Comparison of ENCODE assay signal across 9 mouse cellular contexts in the genomic region with DNA sequence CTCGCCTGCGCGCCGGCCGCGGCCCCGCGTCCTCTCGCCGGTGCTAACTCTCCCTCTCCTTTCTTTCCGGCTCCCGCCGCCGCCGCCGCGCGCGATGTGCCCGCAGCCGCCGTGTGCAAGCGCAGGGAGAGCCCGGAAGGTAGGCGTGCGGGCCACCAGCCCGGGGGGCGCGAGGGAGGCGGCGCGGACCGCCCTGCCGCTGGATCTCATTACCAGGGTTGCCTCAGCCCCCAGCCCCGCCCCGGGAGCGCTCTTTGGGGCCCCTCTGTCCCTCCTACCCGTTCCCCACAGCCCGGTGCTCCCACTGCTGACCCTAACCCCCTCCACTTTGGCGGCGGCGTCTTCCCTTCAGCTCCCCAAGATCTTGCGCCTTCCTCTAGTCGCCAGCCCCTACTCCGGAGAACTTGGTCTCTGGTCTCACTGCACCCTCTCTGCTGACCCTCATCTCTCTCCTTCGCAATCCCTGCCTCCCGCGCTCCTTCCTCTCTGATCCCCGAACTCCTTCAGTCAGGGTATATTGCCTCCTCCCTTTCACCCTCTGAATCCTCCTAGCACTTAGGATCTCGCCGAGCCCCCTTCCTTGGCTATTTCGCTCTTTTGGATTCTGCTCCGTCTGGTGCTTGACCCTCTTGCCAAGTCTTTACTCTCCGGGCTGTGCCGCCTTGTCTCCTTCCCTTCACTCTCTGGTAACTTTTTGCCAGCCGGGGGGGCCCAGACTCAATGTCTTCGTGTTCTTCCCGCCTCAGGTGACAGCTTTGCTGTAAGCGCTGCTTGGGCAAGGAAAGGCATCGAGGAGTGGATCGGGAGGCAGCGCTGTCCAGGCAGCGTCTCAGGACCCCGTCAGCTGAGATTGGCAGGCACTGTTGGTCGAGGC. TPM values are rescaled to one million over a fixed set of nuclear protein-coding genes. Genes with fewer than 3 reads are reported as not detected.
A peak's percentile ranks its signal among the peaks of the same experiment; 100 is the strongest.
DNase-seq lines count a peak whose midpoint lies in the region; ATAC-seq lines count a peak whose summit lies in the region.
"Had no signal": no experiment of that assay in that cellular context is flagged by ENCODE, and none has a peak within 500 bp of the region (broad histone marks: within the 10 kb centered on the region; RNA-seq: fewer than 3 reads in every experiment).

No protein-coding gene starts in this region.

- no peaks in the 10 kb centered on the region for H3K9me3 ChIP-seq in forebrain, embryonic 12.5 days
- no peaks in the 10 kb centered on the region for H3K9me3 ChIP-seq in intestine, embryonic 16.5 days (ENCODE audit: control insufficient read depth, low read length)
- H3K9me3 ChIP-seq in midbrain, embryonic 13.5 days, result no peaks in the 10 kb centered on the region

- H3K4me2 ChIP-seq in forebrain, embryonic 12.5 days, result peak overlapping the region; percentile 97
- H3K4me2 ChIP-seq in intestine, embryonic 16.5 days (ENCODE audit: low read depth, low read length), result peak overlapping the region; percentile 99
- peak overlapping the region; percentile 99 for H3K4me2 ChIP-seq in midbrain, embryonic 13.5 days (replicated peaks)

- H3K36me3 ChIP-seq in forebrain, embryonic 12.5 days (replicated peaks), result no peaks in the 10 kb centered on the region
- H3K36me3 ChIP-seq in intestine, embryonic 16.5 days (ENCODE audit: control insufficient read depth, insufficient read depth, low read length), result no peaks in the 10 kb centered on the region
- no peaks in the 10 kb centered on the region for H3K36me3 ChIP-seq in midbrain, embryonic 13.5 days

- H3K4me3 ChIP-seq in forebrain, embryonic 12.5 days (replicated peaks), result peak overlapping the region; percentile 84
- peak overlapping the region; percentile 74 for H3K4me3 ChIP-seq in intestine, embryonic 16.5 days (ENCODE audit: low read length)
- peak overlapping the region; percentile 80 for H3K4me3 ChIP-seq in midbrain, embryonic 13.5 days (replicated peaks)

- H3K4me1 ChIP-seq in forebrain, embryonic 12.5 days, result peaks cover 64% of the 10 kb centered on the region
- peaks cover 19% of the 10 kb centered on the region; the same call in 1 of the 2 replicates for H3K4me1 ChIP-seq in intestine, embryonic 16.5 days (ENCODE audit: control insufficient read depth, insufficient read depth, low read length)
- H3K4me1 ChIP-seq in midbrain, embryonic 13.5 days (replicated peaks), result peaks cover 69% of the 10 kb centered on the region

- ATAC-seq in forebrain, embryonic 12.5 days (ENCODE audit: low FRiP score), result peak; percentile 67
- peak; percentile 65 for ATAC-seq in intestine, embryonic 16.5 days
- ATAC-seq in midbrain, embryonic 13.5 days, result peak; percentile 59

- H3K9ac ChIP-seq in forebrain, embryonic 12.5 days, result peak overlapping the region; percentile 89
- H3K9ac ChIP-seq in intestine, embryonic 16.5 days (ENCODE audit: low read depth, low read length), result peak overlapping the region; percentile 82
- H3K9ac ChIP-seq in midbrain, embryonic 13.5 days (replicated peaks), result peak overlapping the region; percentile 92

- H3K27ac ChIP-seq in forebrain, embryonic 12.5 days, result peak overlapping the region; percentile 63
- peak overlapping the region; percentile 38; the same call in 1 of the 2 replicates for H3K27ac ChIP-seq in intestine, embryonic 16.5 days (ENCODE audit: low read length)
- H3K27ac ChIP-seq in midbrain, embryonic 13.5 days, result peak overlapping the region; percentile 64
- H3K27ac ChIP-seq: macrophage had no signal

- DNase-seq in layer of hippocampus, postnatal 10 days (ENCODE audit: low spot score in 2 of 2), result peak; percentile 24 to 28
- no peak for DNase-seq in layer of hippocampus, postnatal 14 days (ENCODE audit: low spot score in 2 of 2)
- DNase-seq in cerebellum, adult 18-20 months, result peak; percentile 25 to 34
- DNase-seq in thymus, postnatal 4 days, result peak; percentile 78
- no peak for DNase-seq in spleen, adult 12 weeks (ENCODE audit: low spot score)

- H3K27me3 ChIP-seq in forebrain, embryonic 12.5 days, result peaks cover 39% of the 10 kb centered on the region
- peaks cover 13% of the 10 kb centered on the region; the same call in 1 of the 2 replicates for H3K27me3 ChIP-seq in intestine, embryonic 16.5 days (replicated peaks; ENCODE audit: control insufficient read depth, insufficient read depth, low read length)
- H3K27me3 ChIP-seq in midbrain, embryonic 13.5 days, result peaks cover 22% of the 10 kb centered on the region

- WGBS in forebrain, embryonic 12.5 days, result under 1% methylated on average over 53 of the region's 65 CpGs
- WGBS in intestine, embryonic 16.5 days, result 1% methylated on average over 60 of the region's 65 CpGs
- WGBS in midbrain, embryonic 13.5 days, result under 1% methylated on average over 64 of the region's 65 CpGs

RNA-seq across cellular contexts. Expression of a gene that starts 0.6 kb away (rescaled TPM):
- total RNA-seq in layer of hippocampus, postnatal 10 days (2021), result 10 to 100 TPM; 16.9 to 17.4 TPM
- 10 to 100 TPM; 13.4 to 14.7 TPM for total RNA-seq in layer of hippocampus, postnatal 14 days (2021)
- 51.2 and 64.4 TPM in 2 replicates for polyA plus RNA-seq in forebrain, embryonic 12.5 days (2016; fragmentation: Nextera tagmentation; extraction: Ambion mirVana)
- 27.8 and 28.4 TPM in 2 replicates for polyA plus RNA-seq in intestine, embryonic 16.5 days (2015; fragmentation: Nextera tagmentation; extraction: Ambion mirVana)
- 68.4 and 79.8 TPM in 2 replicates for polyA plus RNA-seq in midbrain, embryonic 13.5 days (2015; fragmentation: Nextera tagmentation; extraction: Ambion mirVana)
- polyA plus RNA-seq: macrophage had no signal

Comparison
In these comparisons a context has a peak if more than half of its experiments do, and no peak if none do; other contexts are left out.
1. DNase-seq: peak in layer of hippocampus, postnatal 10 days (2 of 2), cerebellum, adult 18-20 months (2 of 2) and thymus, postnatal 4 days (single experiment); none in layer of hippocampus, postnatal 14 days (0 of 2) and spleen, adult 12 weeks (single experiment).
2. Peak in every context shown above with its lines, with median percentiles within 50 percentile points of each other: ATAC-seq, H3K27ac ChIP-seq, H3K4me2 ChIP-seq, H3K4me3 ChIP-seq and H3K9ac ChIP-seq.